Mouse (Mus musculus) forebrain, postnatal 0 days (tissue): ENCODE measurements around the gene Bpifb1. TPM values are rescaled to one million over a fixed set of nuclear protein-coding genes. Genes with fewer than 3 reads are reported as not detected.
"Not testable (repeated sequence)": the region's sequence is repeated elsewhere in the genome, so short reads cannot be mapped to it uniquely, and the experiment has no call there.

Source experiments
- ATAC-seq: fragments of 200-750 bp; cut with Nextera tagmentation; 2 replicates; pipeline ENCODE4 v1.8.0; 2017; ENCODE audit warnings: mild to moderate bottlenecking, moderate library complexity
- DNase-seq: peaks from one replicate; pipeline ENCODE4 v3.0.0-alpha.2; 2015
- H3K27ac ChIP-seq: fragments of 300-500 bp; sonication (generic); 2 replicates; pipeline ENCODE4 v1.5.1; 2014; ENCODE audit warnings: low read depth, mild to moderate bottlenecking, antibody characterized with exemption, low read length, moderate library complexity, mixed read lengths
- H3K27me3 ChIP-seq: fragments of 300-500 bp; sonication (generic); 2 replicates; pipeline ENCODE4 v1.6.1; 2014; ENCODE audit warnings: mild to moderate bottlenecking, low read length, mixed read lengths; ENCODE audit not compliant: insufficient read depth
- H3K36me3 ChIP-seq: fragments of 300-500 bp; sonication (generic); 2 replicates; pipeline ENCODE4 v1.6.1; 2014; ENCODE audit warnings: mild to moderate bottlenecking, moderate library complexity; ENCODE audit not compliant: insufficient read depth
- H3K4me1 ChIP-seq: fragments of 300-500 bp; sonication (generic); 2 replicates; pipeline ENCODE4 v1.6.1; 2014; ENCODE audit warnings: antibody characterized with exemption; ENCODE audit not compliant: insufficient read depth
- H3K4me2 ChIP-seq: fragments of 300-500 bp; sonication (generic); 2 replicates; pipeline ENCODE4 v1.6.1; 2014; ENCODE audit warnings: low read depth, mild to moderate bottlenecking, moderate library complexity
- H3K4me3 ChIP-seq: fragments of 300-500 bp; sonication (generic); 2 replicates; pipeline ENCODE4 v1.5.1; 2014; ENCODE audit warnings: low read depth, low read length, mixed read lengths
- H3K9ac ChIP-seq: fragments of 300-500 bp; sonication (generic); 2 replicates; pipeline ENCODE4 v1.6.1; 2014; ENCODE audit warnings: mild to moderate bottlenecking
- H3K9me3 ChIP-seq: fragments of 300-500 bp; sonication (generic); 2 replicates; pipeline ENCODE4 v1.6.1; 2016; ENCODE audit warnings: low read length
- CTCF ChIP-seq: sonication (generic); IDR thresholded peaks from 2 replicates; pipeline ENCODE4 v1.5.1; 2016; ENCODE audit warnings: antibody characterized with exemption, control low read depth, low read depth
- WGBS: fragments of 180-500 bp; shearing (Covaris S2); extraction: QIAGEN DNeasy Blood & Tissue Kit; methylation state at CpG from one replicate; pipeline ENCODE4 v1.1.7; 2014; 5-methylcytosine and 5-hydroxymethylcytosine counted together
- polyA plus RNA-seq: library from polyadenylated mRNA; unstranded; fragments of >200 nt; fragmentation: Nextera tagmentation; extraction: Ambion mirVana; gene quantifications from 2 replicates; pipeline ENCODE4 v1.2.1, GENCODE M21; 2015
- total RNA-seq: library from RNA; depleted of rRNA; stranded (reverse); fragments of >200 nt; gene quantifications from 2 replicates; pipeline ENCODE4 v1.2.3, GENCODE M21; 2014; rRNA removed

Bpifb1 gene
- total and polyA plus RNA-seq, 2 experiments from 2014 or later: 0.33 to 0.92 TPM

DNA sequence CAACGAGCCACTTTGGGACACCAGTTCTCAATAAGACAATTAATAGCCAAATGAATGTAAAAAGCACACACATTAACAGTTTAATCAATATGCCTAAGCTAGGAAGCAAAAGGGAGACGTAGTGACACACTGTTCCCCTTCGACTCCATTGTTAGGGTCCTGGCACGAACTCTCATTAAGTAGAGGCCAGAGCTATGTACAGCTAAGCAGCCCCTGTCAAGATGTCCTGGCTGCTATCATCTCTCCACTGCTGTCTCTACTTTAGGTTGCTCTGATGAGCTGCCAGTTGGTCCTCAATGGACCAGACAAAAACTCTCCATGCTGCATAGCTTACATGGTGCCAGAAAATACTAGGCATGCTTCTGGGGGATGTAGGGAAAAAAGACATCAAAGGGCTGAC is 65.2 kb downstream of the Bpifb1 start:
- Histone ChIP-seq H3K27ac (no peak overlapping the region), H3K9me3 (no peaks in the 10 kb centered on the region), H3K36me3 (no peaks in the 10 kb centered on the region), H3K4me1 (no peaks in the 10 kb centered on the region), H3K27me3 (no peaks in the 10 kb centered on the region), H3K9ac (no peak overlapping the region), H3K4me3 (no peak overlapping the region), H3K4me2 (no peak overlapping the region)
- WGBS: 66% methylated on average over 4 of the region's 4 CpGs
- TF ChIP-seq CTCF: no peak
- no peak for DNase-seq
- no peak for ATAC-seq

DNA sequence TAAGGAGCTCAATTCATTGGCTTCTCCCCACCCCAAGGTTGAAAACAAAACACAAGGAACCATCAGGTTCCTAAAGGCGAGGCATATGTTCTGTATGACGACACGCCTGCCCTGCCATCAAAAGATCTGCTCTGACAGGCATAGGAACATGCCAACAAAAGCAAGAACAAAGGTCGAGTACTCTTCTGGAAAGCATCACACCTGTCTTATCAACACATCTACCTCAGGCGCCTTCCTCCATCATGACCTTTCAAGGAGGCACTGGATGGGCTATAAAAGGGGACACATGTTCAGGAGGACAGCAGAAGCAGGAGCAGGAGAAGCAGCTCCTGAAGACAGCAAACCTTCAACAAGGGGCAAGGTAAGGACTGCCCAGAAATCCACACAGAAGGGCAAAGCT is 66.9 kb downstream of the Bpifb1 start, which contains the start of gene Bpifb9a:
TSS of gene Bpifb9a (plus strand) at position 301 of the 400 bp plus-strand sequence.
- DNase-seq, H3K9me3 ChIP-seq, H3K36me3 ChIP-seq, ATAC-seq, H3K27ac ChIP-seq, H3K4me1 ChIP-seq, H3K4me2 ChIP-seq, H3K4me3 ChIP-seq, H3K27me3 ChIP-seq, H3K9ac ChIP-seq: not testable (repeated sequence)
- 86% methylated on average over 5 of the region's 5 CpGs for WGBS

DNA sequence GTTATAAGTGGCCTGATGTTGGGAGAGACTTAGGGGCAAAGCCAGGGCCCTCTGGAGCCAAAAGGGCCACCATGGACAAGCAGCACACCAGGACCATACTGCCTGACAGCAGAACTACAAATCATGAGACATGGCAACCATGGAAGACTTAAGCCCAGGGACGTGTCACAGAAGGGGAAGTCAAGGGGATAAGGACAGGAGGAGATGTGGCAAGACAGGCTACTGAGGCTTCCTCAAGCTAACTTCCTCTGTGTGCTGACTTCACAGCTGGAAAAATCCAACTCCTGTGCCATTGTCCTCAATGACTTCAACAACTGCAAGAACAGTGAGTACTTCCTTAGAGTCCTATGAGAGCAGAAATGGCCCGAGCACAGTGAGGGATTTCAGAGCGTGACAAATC is 73.8 kb downstream of the Bpifb1 start:
- H3K27me3 ChIP-seq, DNase-seq, ATAC-seq, H3K4me1 ChIP-seq, H3K4me2 ChIP-seq, H3K27ac ChIP-seq, H3K4me3 ChIP-seq, H3K9ac ChIP-seq, H3K36me3 ChIP-seq, H3K9me3 ChIP-seq: not testable (repeated sequence)
- 80% methylated on average over 3 of the region's 3 CpGs for WGBS

Other genes with a start within 250 kb of the Bpifb1 start
- gene Bpifa6, start 215.9 kb upstream of the Bpifb1 start, total RNA-seq: not detected in 2 replicates
- gene Bpifa6, start 215.9 kb upstream of the Bpifb1 start, polyA plus RNA-seq: not detected in 2 replicates
- not detected in 2 replicates for gene Bpifa2, start 182.6 kb upstream of the Bpifb1 start, total RNA-seq
- gene Bpifa2, start 182.6 kb upstream of the Bpifb1 start, polyA plus RNA-seq: not detected in 2 replicates
- not detected in 2 replicates for gene Bpifa3, start 60.5 kb upstream of the Bpifb1 start, total RNA-seq
- not detected in 2 replicates for gene Bpifa3, start 60.5 kb upstream of the Bpifb1 start, polyA plus RNA-seq
- gene Bpifa1, start 47.9 kb upstream of the Bpifb1 start, total RNA-seq: 0.31 and 2.0 TPM in 2 replicates
- 0.25 and 0.48 TPM in 2 replicates for gene Bpifa1, start 47.9 kb upstream of the Bpifb1 start, polyA plus RNA-seq
- not detected in 2 replicates for gene Bpifa5, start 28.2 kb upstream of the Bpifb1 start, total RNA-seq
- not detected in 2 replicates for gene Bpifa5, start 28.2 kb upstream of the Bpifb1 start, polyA plus RNA-seq
- gene Bpifb5, start 32.9 kb downstream of the Bpifb1 start, total RNA-seq: 0.14 and 0.31 TPM in 2 replicates
- 0.24 and 0.53 TPM in 2 replicates for gene Bpifb5, start 32.9 kb downstream of the Bpifb1 start, polyA plus RNA-seq
- gene Bpifb9a, start 67.0 kb downstream of the Bpifb1 start, total RNA-seq: not detected in 2 replicates
- gene Bpifb9a, start 67.0 kb downstream of the Bpifb1 start, polyA plus RNA-seq: 0.65 TPM in 1 of 2 replicates, not detected in the other
- gene Bpifb9b, start 116.4 kb downstream of the Bpifb1 start, total RNA-seq: 0.38 TPM in 1 of 2 replicates, not detected in the other
- gene Bpifb9b, start 116.4 kb downstream of the Bpifb1 start, polyA plus RNA-seq: 0.34 TPM in 1 of 2 replicates, not detected in the other
- 14.3 and 14.7 TPM in 2 replicates for gene Cdk5rap1, start 182.2 kb downstream of the Bpifb1 start, total RNA-seq
- gene Cdk5rap1, start 182.2 kb downstream of the Bpifb1 start, polyA plus RNA-seq: 6.3 and 10.4 TPM in 2 replicates
- 23.0 and 25.3 TPM in 2 replicates for gene Snta1, start 217.3 kb downstream of the Bpifb1 start, total RNA-seq
- gene Snta1, start 217.3 kb downstream of the Bpifb1 start, polyA plus RNA-seq: 14.8 and 15.8 TPM in 2 replicates
- gene Cbfa2t2, start 245.7 kb downstream of the Bpifb1 start, total RNA-seq: 32.5 and 41.8 TPM in 2 replicates
- gene Cbfa2t2, start 245.7 kb downstream of the Bpifb1 start, polyA plus RNA-seq: 22.1 and 31.9 TPM in 2 replicates